ENCODE assay signal across 8 mouse cellular contexts in genomic region chr10:128695992-128696807, GRCm38 (mm10). TPM values are rescaled to one million over a fixed set of nuclear protein-coding genes. Genes with fewer than 3 reads are reported as not detected.
DNase-seq lines count a peak whose midpoint lies in the region; ATAC-seq and TF ChIP-seq lines count a peak whose summit lies in the region.

TSS of gene Rab5b (minus strand) at chr10:128696264.

- peak; percentile 92 for ATAC-seq in common myeloid progenitor, adult 5-6 weeks (replicated peaks; ENCODE audit: low read depth, poor library complexity, severe bottlenecking)
- peak; percentile 99 for ATAC-seq in hindbrain, postnatal 0 days
- peak; percentile 88 for ATAC-seq in megakaryocyte, adult 5-6 weeks (ENCODE audit: poor library complexity, severe bottlenecking)

- H3K27me3 ChIP-seq in hindbrain, postnatal 0 days (ENCODE audit: insufficient read depth, low read length) = no peaks in the 10 kb centered on the region

- H3K9ac ChIP-seq in hindbrain, postnatal 0 days (replicated peaks; ENCODE audit: low read length) = peak within 1 kb of the TSS; percentile 87

- no peaks in the 10 kb centered on the region; the same call in 1 of the 2 replicates for H3K36me3 ChIP-seq in hindbrain, postnatal 0 days (ENCODE audit: insufficient read depth, low read length)

- peak within 1 kb of the TSS; percentile 95 for H3K27ac ChIP-seq in gastrocnemius, adult 2 months
- H3K27ac ChIP-seq in hindbrain, postnatal 0 days = peak within 1 kb of the TSS; percentile 96
- peak within 1 kb of the TSS; percentile 98 for H3K27ac ChIP-seq in left cerebral cortex, adult 2 months

- peak within 1 kb of the TSS; percentile 81 for H3K4me2 ChIP-seq in hindbrain, postnatal 0 days (ENCODE audit: low read depth, low read length)

- TF ChIP-seq CTCF in gastrocnemius, adult 2 months (IDR thresholded peaks at IDR 0.05) = no peak
- TF ChIP-seq CTCF in hindbrain, postnatal 0 days (IDR thresholded peaks at IDR 0.05; ENCODE audit: low read depth) = no peak
- no peak for TF ChIP-seq CTCF in left cerebral cortex, adult 2 months (IDR thresholded peaks at IDR 0.05)

- peaks cover 4% of the 10 kb centered on the region; the same call in 1 of the 2 replicates for H3K4me1 ChIP-seq in hindbrain, postnatal 0 days (ENCODE audit: insufficient read depth, low read length)

- no peaks in the 10 kb centered on the region for H3K9me3 ChIP-seq in hindbrain, postnatal 0 days (ENCODE audit: low read length)

- peak; percentile 99 for DNase-seq in ZHBTc4 (ENCODE audit: low read depth, low spot score)
- DNase-seq in gastrocnemius, adult 2 months = peak; percentile 99
- peak; percentile 99 for DNase-seq in hindbrain, postnatal 0 days (ENCODE audit: low spot score)
- peak; percentile 97 to 99 for DNase-seq in left cerebral cortex, adult 2 months (ENCODE audit: extremely low spot score in 1 of 2, low spot score in 2 of 2)
- DNase-seq in right cerebral cortex, adult 2 months (ENCODE audit: low spot score in 2 of 2) = peak; percentile 99 to 100
- peak; percentile 97 for DNase-seq in urinary bladder, postnatal 14 days (ENCODE audit: low spot score)

- 1% methylated on average over 40 of the region's 40 CpGs for WGBS in hindbrain, postnatal 0 days

- H3K4me3 ChIP-seq in gastrocnemius, adult 2 months = peak within 1 kb of the TSS; percentile 93
- peak within 1 kb of the TSS; percentile 84 for H3K4me3 ChIP-seq in hindbrain, postnatal 0 days (ENCODE audit: low read length)
- peak within 1 kb of the TSS; percentile 97 for H3K4me3 ChIP-seq in left cerebral cortex, adult 2 months

- intact Hi-C loops in gastrocnemius, adult 2 months (cut with DNase I) = no loop called here
- intact Hi-C loops in left cerebral cortex, adult 2 months (cut with DNase I) = no loop called here

RNA-seq across cellular contexts. Expression of gene Rab5b, which starts in this region (rescaled TPM):
- total RNA-seq in common myeloid progenitor, adult 5-6 weeks (2017) = 24.5 and 29.0 TPM in 2 replicates
- 10 to 100 TPM; 90.3 to 94.5 TPM for total RNA-seq in gastrocnemius, adult 2 months (2021)
- 108 and 127 TPM in 2 replicates for total RNA-seq in hindbrain, postnatal 0 days (2014; rRNA removed)
- 97.5 and 99.7 TPM in 2 replicates for polyA plus RNA-seq in hindbrain, postnatal 0 days (2015; fragmentation: Nextera tagmentation; extraction: Ambion mirVana)
- 100 to 1,000 TPM; 123 to 132 TPM for total RNA-seq in left cerebral cortex, adult 2 months (2021)
- 62.8 and 64.7 TPM in 2 replicates for total RNA-seq in megakaryocyte, adult 5-6 weeks (2015)
- total RNA-seq in megakaryocyte, adult 5-6 weeks (2017) = 77.1 and 84.0 TPM in 2 replicates

Comparison
In these comparisons a context has a peak if more than half of its experiments do, and no peak if none do; other contexts are left out.
1. Peak in every context shown above with its lines: DNase-seq, ATAC-seq, H3K4me3 ChIP-seq and H3K27ac ChIP-seq.